Mouse (Mus musculus): Measurements from ENCODE around the gene Ccdc74a. TPM values are rescaled to one million over a fixed set of nuclear protein-coding genes. Genes with fewer than 3 reads are reported as not detected.

Gene Ccdc74a
- polyA plus RNA-seq, 1 experiment = 33.0 TPM

GRCm38 (mm10) chr16:17619198-17620105, 26.8 kb upstream of the Ccdc74a start, which contains the start of gene Smpd4:
TSS of gene Smpd4 (plus strand) at chr16:17619354.
- Histone ChIP-seq H3K4me3 (ENCODE audit: insufficient read depth, low read length) (peak within 1 kb of the TSS; percentile 93), H3K4me1 (ENCODE audit: control insufficient read depth, insufficient read depth, low read length) (peaks cover 5% of the 10 kb centered on the region; the same call in 1 of the 2 replicates), H3K27ac (ENCODE audit: insufficient read depth, low read length) (no peak within 1 kb of the TSS)
- TF ChIP-seq POLR2A (IDR thresholded peaks at IDR 0.05; ENCODE audit: extremely low read depth, insufficient read depth, low read length) (no peak), CTCF (IDR thresholded peaks at IDR 0.05; ENCODE audit: extremely low read depth, insufficient read depth, low read length) (no peak)

GRCm38 (mm10) chr16:17621936-17622335, 24.3 kb upstream of the Ccdc74a start:
- Histone ChIP-seq H3K4me3 (ENCODE audit: insufficient read depth, low read length) (no peak overlapping the region), H3K4me1 (ENCODE audit: control insufficient read depth, insufficient read depth, low read length) (peaks cover 5% of the 10 kb centered on the region; the same call in 1 of the 2 replicates), H3K27ac (ENCODE audit: insufficient read depth, low read length) (no peak overlapping the region)
- TF ChIP-seq POLR2A (IDR thresholded peaks at IDR 0.05; ENCODE audit: extremely low read depth, insufficient read depth, low read length) = no peak
- no peak for TF ChIP-seq CTCF (IDR thresholded peaks at IDR 0.05; ENCODE audit: extremely low read depth, insufficient read depth, low read length)

GRCm38 (mm10) chr16:17625488-17626268, 20.6 kb upstream of the Ccdc74a start:
- TF ChIP-seq POLR2A (IDR thresholded peaks at IDR 0.05; ENCODE audit: extremely low read depth, insufficient read depth, low read length) = no peak
- peak; percentile 54 for TF ChIP-seq CTCF (IDR thresholded peaks at IDR 0.05; ENCODE audit: extremely low read depth, insufficient read depth, low read length)
- no peak overlapping the region for H3K4me3 ChIP-seq (ENCODE audit: insufficient read depth, low read length)

GRCm38 (mm10) chr16:17626269-17626555, 20.1 kb upstream of the Ccdc74a start:
- TF ChIP-seq POLR2A (IDR thresholded peaks at IDR 0.05; ENCODE audit: extremely low read depth, insufficient read depth, low read length) (no peak), CTCF (IDR thresholded peaks at IDR 0.05; ENCODE audit: extremely low read depth, insufficient read depth, low read length) (no peak)
- H3K4me3 ChIP-seq (ENCODE audit: insufficient read depth, low read length) = no peak overlapping the region
- no peaks in the 10 kb centered on the region for H3K4me1 ChIP-seq (ENCODE audit: control insufficient read depth, insufficient read depth, low read length)
- no peak overlapping the region for H3K27ac ChIP-seq (ENCODE audit: insufficient read depth, low read length)

More at GRCm38 (mm10) chr16:17625488-17626268, 20.6 kb upstream of the Ccdc74a start:
- H3K4me1 ChIP-seq (ENCODE audit: control insufficient read depth, insufficient read depth, low read length) = no peaks in the 10 kb centered on the region
- no peak overlapping the region for H3K27ac ChIP-seq (ENCODE audit: insufficient read depth, low read length)

DNA sequence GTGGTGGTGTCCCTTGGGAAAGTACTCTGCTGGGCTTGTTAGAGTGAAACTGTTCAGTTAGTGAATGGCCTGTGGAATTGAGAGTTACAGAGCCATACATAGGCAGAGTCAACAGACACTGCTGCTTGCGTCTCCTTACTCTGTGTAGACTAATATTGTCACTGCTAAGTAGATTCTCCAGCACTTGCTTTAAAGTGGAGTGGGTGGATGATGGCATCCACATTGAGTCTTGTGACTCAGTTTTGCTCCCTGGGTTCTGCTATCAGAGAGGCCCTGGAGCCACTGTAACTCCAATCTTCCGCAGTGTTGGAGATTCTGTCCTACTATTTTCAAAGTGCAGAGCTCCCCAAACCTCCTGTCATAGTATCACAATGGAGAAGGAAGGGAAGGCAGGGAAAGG, 13.7 kb upstream of the Ccdc74a start:
- no peak overlapping the region for H3K27ac ChIP-seq (ENCODE audit: insufficient read depth, low read length)
- TF ChIP-seq POLR2A (IDR thresholded peaks at IDR 0.05; ENCODE audit: extremely low read depth, insufficient read depth, low read length) (no peak), CTCF (IDR thresholded peaks at IDR 0.05; ENCODE audit: extremely low read depth, insufficient read depth, low read length) (no peak)

GRCm38 (mm10) chr16:17633481-17634181, 12.6 kb upstream of the Ccdc74a start:
- Histone ChIP-seq H3K4me3 (ENCODE audit: insufficient read depth, low read length) (no peak overlapping the region), H3K4me1 (ENCODE audit: control insufficient read depth, insufficient read depth, low read length) (no peaks in the 10 kb centered on the region)
- peak; percentile 38; the same call in 1 of the 2 replicates for TF ChIP-seq CTCF (IDR thresholded peaks at IDR 0.05; ENCODE audit: extremely low read depth, insufficient read depth, low read length)
- no peak for TF ChIP-seq POLR2A (IDR thresholded peaks at IDR 0.05; ENCODE audit: extremely low read depth, insufficient read depth, low read length)

More for the DNA sequence above, 13.7 kb upstream of the Ccdc74a start:
- no peaks in the 10 kb centered on the region for H3K4me1 ChIP-seq (ENCODE audit: control insufficient read depth, insufficient read depth, low read length)
- no peak overlapping the region for H3K4me3 ChIP-seq (ENCODE audit: insufficient read depth, low read length)

GRCm38 (mm10) chr16:17636904-17637303, 9.4 kb upstream of the Ccdc74a start:
- no peak overlapping the region for H3K4me3 ChIP-seq (ENCODE audit: insufficient read depth, low read length)
- H3K4me1 ChIP-seq (ENCODE audit: control insufficient read depth, insufficient read depth, low read length) = no peaks in the 10 kb centered on the region
- H3K27ac ChIP-seq (ENCODE audit: insufficient read depth, low read length) = no peak overlapping the region
- TF ChIP-seq CTCF (IDR thresholded peaks at IDR 0.05; ENCODE audit: extremely low read depth, insufficient read depth, low read length) (no peak), POLR2A (IDR thresholded peaks at IDR 0.05; ENCODE audit: extremely low read depth, insufficient read depth, low read length) (no peak)

More at GRCm38 (mm10) chr16:17633481-17634181, 12.6 kb upstream of the Ccdc74a start:
- no peak overlapping the region for H3K27ac ChIP-seq (ENCODE audit: insufficient read depth, low read length)

- Histone ChIP-seq H3K4me3 (ENCODE audit: insufficient read depth, low read length) (no peak overlapping the region), H3K27ac (ENCODE audit: insufficient read depth, low read length) (no peak overlapping the region), H3K4me1 (ENCODE audit: control insufficient read depth, insufficient read depth, low read length) (no peaks in the 10 kb centered on the region)
- no peak for TF ChIP-seq CTCF (IDR thresholded peaks at IDR 0.05; ENCODE audit: extremely low read depth, insufficient read depth, low read length)
- no peak for TF ChIP-seq POLR2A (IDR thresholded peaks at IDR 0.05; ENCODE audit: extremely low read depth, insufficient read depth, low read length)
Measured at GRCm38 (mm10) chr16:17637610-17638009, 8.7 kb upstream of the Ccdc74a start.

- Histone ChIP-seq H3K27ac (ENCODE audit: insufficient read depth, low read length) (no peak overlapping the region), H3K4me3 (ENCODE audit: insufficient read depth, low read length) (no peak overlapping the region), H3K4me1 (ENCODE audit: control insufficient read depth, insufficient read depth, low read length) (no peaks in the 10 kb centered on the region)
- TF ChIP-seq CTCF (IDR thresholded peaks at IDR 0.05; ENCODE audit: extremely low read depth, insufficient read depth, low read length) (no peak), POLR2A (IDR thresholded peaks at IDR 0.05; ENCODE audit: extremely low read depth, insufficient read depth, low read length) (no peak)
Measured at GRCm38 (mm10) chr16:17638036-17638628, 8.1 kb upstream of the Ccdc74a start.

Measured in cortical plate, adult 2 months (tissue).